Mouse (Mus musculus) ES-Bruce4 (cell line): ENCODE data around the gene Ntrk2.

Experiments
- CTCF ChIP-seq: IDR thresholded peaks from one replicate; pipeline ENCODE4 v1.8.1; 2011; ENCODE audit warnings: low read depth, low read length
- EP300 ChIP-seq: IDR thresholded peaks from 2 replicates; pipeline ENCODE4 v1.6.1; 2011; ENCODE audit warnings: low read depth, low read length; ENCODE audit not compliant: insufficient read depth
- POLR2A ChIP-seq: IDR thresholded peaks from one replicate; pipeline ENCODE4 v1.8.1; 2011; ENCODE audit warnings: low read length; ENCODE audit not compliant: insufficient read depth

- no peak for TF ChIP-seq POLR2A
- TF ChIP-seq CTCF = no peak
- TF ChIP-seq EP300 = no peak
Measured at GRCm38 (mm10) chr13:58935956-58936495, 129.7 kb downstream of the Ntrk2 start.
